Mouse (Mus musculus) v-Abl transformed pro-B cells (cell line): ENCODE data around the gene C1rb.
"Not testable (repeated sequence)": the region's sequence is repeated elsewhere in the genome, so short reads cannot be mapped to it uniquely, and the experiment has no call there.

Source experiments
- in situ Hi-C, 2 experiments: fragments of 400-800 bp; cut with MboI; formaldehyde crosslinking; loops; one replicate each; pipeline ENCODE4 v1.15.1; 2025; ENCODE audit not compliant: unreplicated experiment in 2 of 2

C1rb gene

GRCm38 (mm10) chr6:124570026-124570425 is at the start of gene C1rb:
TSS of gene C1rb (plus strand) at chr6:124570294.
- in situ Hi-C loops, result loop anchor here in 1 of 2 experiments (5.0 kb wide), 1 partner anchor 192 kb away; no protein-coding TSS in a partner anchor

- in situ Hi-C loops, result not testable (repeated sequence)
Observed at GRCm38 (mm10) chr6:124522082-124522481, 48.0 kb upstream of the C1rb start.

GRCm38 (mm10) chr6:124527881-124528280 is 42.2 kb upstream of the C1rb start:
- in situ Hi-C loops, result no loop called here

GRCm38 (mm10) chr6:124531077-124531476 is 39.0 kb upstream of the C1rb start:
- in situ Hi-C loops, result no loop called here

GRCm38 (mm10) chr6:124536125-124536829 is 33.8 kb upstream of the C1rb start:
- in situ Hi-C loops, result not testable (repeated sequence)

- in situ Hi-C loops, result not testable (repeated sequence)
Observed at GRCm38 (mm10) chr6:124541176-124541575, 28.9 kb upstream of the C1rb start.

- in situ Hi-C loops, result not testable (repeated sequence)
Observed at GRCm38 (mm10) chr6:124542284-124542683, 27.8 kb upstream of the C1rb start, which contains the start of gene C1s1. TSS of gene C1s1 (minus strand) at chr6:124542359.

GRCm38 (mm10) chr6:124544466-124544865 is 25.6 kb upstream of the C1rb start:
- in situ Hi-C loops, result no loop called here

- in situ Hi-C loops, result no loop called here
Observed at GRCm38 (mm10) chr6:124545425-124545824, 24.7 kb upstream of the C1rb start.

GRCm38 (mm10) chr6:124547979-124548378 is 22.1 kb upstream of the C1rb start:
- in situ Hi-C loops, result not testable (repeated sequence)

- in situ Hi-C loops, result no loop called here
Observed at GRCm38 (mm10) chr6:124549023-124549550, 21.0 kb upstream of the C1rb start.

- in situ Hi-C loops, result no loop called here
Observed at GRCm38 (mm10) chr6:124552766-124553165, 17.3 kb upstream of the C1rb start.

GRCm38 (mm10) chr6:124555956-124556355 is 14.1 kb upstream of the C1rb start:
- in situ Hi-C loops, result not testable (repeated sequence)

- in situ Hi-C loops, result not testable (repeated sequence)
Observed at GRCm38 (mm10) chr6:124561156-124561555, 8.9 kb upstream of the C1rb start.

GRCm38 (mm10) chr6:124561611-124562010 is 8.5 kb upstream of the C1rb start:
- in situ Hi-C loops, result not testable (repeated sequence)

- in situ Hi-C loops, result not testable (repeated sequence)
Observed at GRCm38 (mm10) chr6:124575155-124575678, 5.1 kb downstream of the C1rb start.

- in situ Hi-C loops, result not testable (repeated sequence)
Observed at GRCm38 (mm10) chr6:124580155-124580554, 10.1 kb downstream of the C1rb start.

GRCm38 (mm10) chr6:124582231-124582630 is 12.1 kb downstream of the C1rb start:
- in situ Hi-C loops, result no loop called here

- in situ Hi-C loops, result no loop called here
Observed at GRCm38 (mm10) chr6:124584935-124585334, 14.8 kb downstream of the C1rb start.

- in situ Hi-C loops, result no loop called here
Observed at GRCm38 (mm10) chr6:124585761-124586160, 15.7 kb downstream of the C1rb start.

GRCm38 (mm10) chr6:124586266-124586665 is 16.2 kb downstream of the C1rb start:
- in situ Hi-C loops, result no loop called here

- in situ Hi-C loops, result no loop called here
Observed at GRCm38 (mm10) chr6:124588771-124589170, 18.7 kb downstream of the C1rb start.
